Mouse (Mus musculus): ENCODE measurements around the gene Aox1. TPM values are rescaled to one million over a fixed set of nuclear protein-coding genes. Genes with fewer than 3 reads are reported as not detected.

Gene Aox1
- polyA plus RNA-seq, 1 experiment from 2014 or later, result 0.24 TPM

GRCm38 (mm10) chr1:58091213-58091612 lies 61.5 kb downstream of the Aox1 start:
- 76% methylated on average over 3 of the region's 3 CpGs for WGBS
- H3K9ac ChIP-seq, result no peak overlapping the region
- ATAC-seq (ENCODE audit: low FRiP score, low read depth), result no peak
- no peak overlapping the region for H3K27ac ChIP-seq
- H3K4me3 ChIP-seq, result no peak overlapping the region
- no peaks in the 10 kb centered on the region for H3K4me1 ChIP-seq
- H3K27me3 ChIP-seq (replicated peaks), result no peaks in the 10 kb centered on the region
- no peaks in the 10 kb centered on the region for H3K9me3 ChIP-seq
- no peak overlapping the region for H3K4me2 ChIP-seq (replicated peaks)
- H3K36me3 ChIP-seq, result no peaks in the 10 kb centered on the region

GRCm38 (mm10) chr1:58091992-58092560 lies 62.3 kb downstream of the Aox1 start:
- H3K9me3 ChIP-seq, result no peaks in the 10 kb centered on the region
- H3K4me3 ChIP-seq, result no peak overlapping the region
- no peak for ATAC-seq (ENCODE audit: low FRiP score, low read depth)
- H3K27me3 ChIP-seq (replicated peaks), result no peaks in the 10 kb centered on the region
- H3K4me2 ChIP-seq (replicated peaks), result no peak overlapping the region
- no peaks in the 10 kb centered on the region for H3K36me3 ChIP-seq
- no peak overlapping the region for H3K27ac ChIP-seq
- H3K4me1 ChIP-seq, result no peaks in the 10 kb centered on the region
- WGBS, result 76% methylated on average over 2 of the region's 2 CpGs
- H3K9ac ChIP-seq, result no peak overlapping the region

GRCm38 (mm10) chr1:58097338-58097737 lies 67.6 kb downstream of the Aox1 start:
- Histone ChIP-seq H3K9me3 (no peaks in the 10 kb centered on the region), H3K4me3 (no peak overlapping the region), H3K9ac (no peak overlapping the region), H3K27ac (no peak overlapping the region), H3K4me2 (replicated peaks) (no peak overlapping the region), H3K27me3 (replicated peaks) (no peaks in the 10 kb centered on the region), H3K4me1 (no peaks in the 10 kb centered on the region), H3K36me3 (no peaks in the 10 kb centered on the region)
- no peak for ATAC-seq (ENCODE audit: low FRiP score, low read depth)
- 92% methylated on average over 6 of the region's 6 CpGs for WGBS

GRCm38 (mm10) chr1:58099119-58099518 lies 69.4 kb downstream of the Aox1 start:
- H3K36me3 ChIP-seq, result no peaks in the 10 kb centered on the region
- H3K9ac ChIP-seq, result no peak overlapping the region
- no peak overlapping the region for H3K4me3 ChIP-seq
- no peak overlapping the region for H3K4me2 ChIP-seq (replicated peaks)
- no peak overlapping the region for H3K27ac ChIP-seq
- no peak for ATAC-seq (ENCODE audit: low FRiP score, low read depth)
- no peaks in the 10 kb centered on the region for H3K27me3 ChIP-seq (replicated peaks)
- H3K4me1 ChIP-seq, result no peaks in the 10 kb centered on the region
- H3K9me3 ChIP-seq, result no peaks in the 10 kb centered on the region

GRCm38 (mm10) chr1:58101531-58102146 lies 71.9 kb downstream of the Aox1 start:
- WGBS, result 81% methylated on average over 2 of the region's 2 CpGs
- H3K4me1 ChIP-seq, result no peaks in the 10 kb centered on the region

GRCm38 (mm10) chr1:58102494-58102893 lies 72.8 kb downstream of the Aox1 start:
- 87% methylated on average over 7 of the region's 7 CpGs for WGBS
- no peaks in the 10 kb centered on the region for H3K36me3 ChIP-seq

More at GRCm38 (mm10) chr1:58101531-58102146, 71.9 kb downstream of the Aox1 start:
- Histone ChIP-seq H3K9me3 (no peaks in the 10 kb centered on the region), H3K4me3 (no peak overlapping the region), H3K4me2 (replicated peaks) (no peak overlapping the region), H3K27me3 (replicated peaks) (no peaks in the 10 kb centered on the region), H3K9ac (no peak overlapping the region), H3K36me3 (no peaks in the 10 kb centered on the region), H3K27ac (no peak overlapping the region)
- ATAC-seq (ENCODE audit: low FRiP score, low read depth), result no peak

GRCm38 (mm10) chr1:58105685-58106084 lies 76.0 kb downstream of the Aox1 start:
- Histone ChIP-seq H3K36me3 (no peaks in the 10 kb centered on the region), H3K4me1 (no peaks in the 10 kb centered on the region), H3K27me3 (replicated peaks) (no peaks in the 10 kb centered on the region), H3K27ac (no peak overlapping the region), H3K9me3 (no peaks in the 10 kb centered on the region), H3K9ac (no peak overlapping the region), H3K4me3 (no peak overlapping the region), H3K4me2 (replicated peaks) (no peak overlapping the region)
- no peak for ATAC-seq (ENCODE audit: low FRiP score, low read depth)
- WGBS, result 91% methylated on average over 6 of the region's 6 CpGs

More at GRCm38 (mm10) chr1:58102494-58102893, 72.8 kb downstream of the Aox1 start:
- Histone ChIP-seq H3K9me3 (no peaks in the 10 kb centered on the region), H3K4me2 (replicated peaks) (no peak overlapping the region), H3K4me1 (no peaks in the 10 kb centered on the region), H3K27me3 (replicated peaks) (no peaks in the 10 kb centered on the region), H3K4me3 (no peak overlapping the region), H3K9ac (no peak overlapping the region), H3K27ac (no peak overlapping the region)
- no peak for ATAC-seq (ENCODE audit: low FRiP score, low read depth)

GRCm38 (mm10) chr1:58107066-58107465 lies 77.3 kb downstream of the Aox1 start:
- H3K9ac ChIP-seq, result no peak overlapping the region
- no peak overlapping the region for H3K4me2 ChIP-seq (replicated peaks)
- H3K36me3 ChIP-seq, result no peaks in the 10 kb centered on the region
- H3K4me1 ChIP-seq, result no peaks in the 10 kb centered on the region
- no peaks in the 10 kb centered on the region for H3K9me3 ChIP-seq
- no peak overlapping the region for H3K4me3 ChIP-seq
- 91% methylated on average over 2 of the region's 2 CpGs for WGBS
- no peak overlapping the region for H3K27ac ChIP-seq
- ATAC-seq (ENCODE audit: low FRiP score, low read depth), result no peak
- no peaks in the 10 kb centered on the region for H3K27me3 ChIP-seq (replicated peaks)

GRCm38 (mm10) chr1:58110241-58110640 lies 80.5 kb downstream of the Aox1 start:
- 91% methylated on average over 5 of the region's 5 CpGs for WGBS
- Histone ChIP-seq H3K4me1 (no peaks in the 10 kb centered on the region), H3K27ac (no peak overlapping the region), H3K27me3 (replicated peaks) (no peaks in the 10 kb centered on the region), H3K36me3 (no peaks in the 10 kb centered on the region), H3K4me2 (replicated peaks) (no peak overlapping the region), H3K9me3 (no peaks in the 10 kb centered on the region), H3K9ac (no peak overlapping the region), H3K4me3 (no peak overlapping the region)
- ATAC-seq (ENCODE audit: low FRiP score, low read depth), result no peak

GRCm38 (mm10) chr1:58111315-58111714 lies 81.6 kb downstream of the Aox1 start:
- Histone ChIP-seq H3K4me3 (no peak overlapping the region), H3K36me3 (no peaks in the 10 kb centered on the region), H3K9ac (no peak overlapping the region), H3K4me1 (no peaks in the 10 kb centered on the region), H3K27me3 (replicated peaks) (no peaks in the 10 kb centered on the region), H3K4me2 (replicated peaks) (no peak overlapping the region), H3K27ac (no peak overlapping the region), H3K9me3 (no peaks in the 10 kb centered on the region)
- WGBS, result 87% methylated on average over 4 of the region's 4 CpGs
- ATAC-seq (ENCODE audit: low FRiP score, low read depth), result no peak

GRCm38 (mm10) chr1:58112880-58113279 lies 83.1 kb downstream of the Aox1 start, which contains the start of gene Aox3:
Gene Aox3 (plus strand): TSS chr1:58113130.
- 17% methylated on average over 11 of the region's 11 CpGs for WGBS
- Histone ChIP-seq H3K9me3 (no peaks in the 10 kb centered on the region), H3K4me2 (replicated peaks) (no peak within 1 kb of the TSS; the same call in 1 of the 2 replicates)

GRCm38 (mm10) chr1:58113441-58113840 lies 83.7 kb downstream of the Aox1 start:
- Histone ChIP-seq H3K4me2 (replicated peaks) (no peak overlapping the region), H3K4me3 (no peak overlapping the region), H3K9me3 (no peaks in the 10 kb centered on the region), H3K9ac (no peak overlapping the region), H3K36me3 (no peaks in the 10 kb centered on the region), H3K27me3 (replicated peaks) (no peaks in the 10 kb centered on the region), H3K27ac (no peak overlapping the region), H3K4me1 (no peaks in the 10 kb centered on the region)
- no peak for ATAC-seq (ENCODE audit: low FRiP score, low read depth)

More at GRCm38 (mm10) chr1:58112880-58113279, 83.1 kb downstream of the Aox1 start, which contains the start of gene Aox3:
- H3K4me1 ChIP-seq, result no peaks in the 10 kb centered on the region
- H3K36me3 ChIP-seq, result no peaks in the 10 kb centered on the region
- ATAC-seq (ENCODE audit: low FRiP score, low read depth), result peak; percentile 86; the same call in 1 of the 2 replicates
- H3K9ac ChIP-seq, result no peak within 1 kb of the TSS
- no peak within 1 kb of the TSS for H3K27ac ChIP-seq
- H3K4me3 ChIP-seq, result no peak within 1 kb of the TSS
- H3K27me3 ChIP-seq (replicated peaks), result no peaks in the 10 kb centered on the region

GRCm38 (mm10) chr1:58114021-58114560 lies 84.4 kb downstream of the Aox1 start:
- H3K36me3 ChIP-seq, result no peaks in the 10 kb centered on the region
- no peaks in the 10 kb centered on the region for H3K4me1 ChIP-seq
- no peaks in the 10 kb centered on the region for H3K27me3 ChIP-seq (replicated peaks)
- H3K4me2 ChIP-seq (replicated peaks), result no peak overlapping the region
- H3K4me3 ChIP-seq, result no peak overlapping the region
- WGBS, result 71% methylated on average over 6 of the region's 6 CpGs
- no peak for ATAC-seq (ENCODE audit: low FRiP score, low read depth)
- H3K9me3 ChIP-seq, result no peaks in the 10 kb centered on the region
- no peak overlapping the region for H3K27ac ChIP-seq
- no peak overlapping the region for H3K9ac ChIP-seq
